Mouse (Mus musculus) MEL (cell line): ENCODE results near the gene Flnb. TPM values are rescaled to one million over a fixed set of nuclear protein-coding genes. Genes with fewer than 3 reads are reported as not detected.

Experiments used
- DNase-seq: peaks from one replicate; pipeline ENCODE4 v3.0.0; 2011; ENCODE audit warnings: low read depth, low spot score
- H3K27ac ChIP-seq: 2 replicates; pipeline ENCODE4 v1.5.1; 2012; ENCODE audit warnings: low read depth, mild to moderate bottlenecking, control low read depth, low read length, moderate library complexity; ENCODE audit not compliant: control insufficient read depth
- H3K27me3 ChIP-seq, 2 experiments: fragments of 150-350 bp in 1 of 2; sonication (generic) in 1 of 2; 2 replicates each; pipeline ENCODE4 v1.6.1; 2012; ENCODE audit warnings: low read length in 2 of 2, mild to moderate bottlenecking in 2 of 2, improper control_type of control experiment in 1 of 2, moderate library complexity in 1 of 2; ENCODE audit not compliant: insufficient read depth in 2 of 2, control insufficient read depth in 1 of 2
- H3K36me3 ChIP-seq, 2 experiments: 2 replicates each; pipeline ENCODE4 v1.6.1; 2012 to 2014; ENCODE audit warnings: low read length in 2 of 2, improper control_type of control experiment in 1 of 2, inconsistent platforms in 1 of 2, mild to moderate bottlenecking in 1 of 2; ENCODE audit not compliant: insufficient read depth in 2 of 2, control insufficient read depth in 1 of 2
- H3K4me1 ChIP-seq, 2 experiments: fragments of 150-350 bp in 1 of 2; sonication (generic) in 1 of 2; 2 replicates each; pipeline ENCODE4 v1.6.1; 2012; ENCODE audit warnings: low read length in 2 of 2, improper control_type of control experiment in 1 of 2, mild to moderate bottlenecking in 1 of 2; ENCODE audit not compliant: insufficient read depth in 2 of 2, control insufficient read depth in 1 of 2
- H3K4me3 ChIP-seq, 2 experiments: fragments of 150-350 bp in 1 of 2; sonication (generic) in 1 of 2; 2 replicates each; pipeline ENCODE4 v1.5.1; 2012; ENCODE audit warnings: low read depth in 2 of 2, low read length in 2 of 2, mild to moderate bottlenecking in 2 of 2, moderate library complexity in 2 of 2, control low read depth in 1 of 2, improper control_type of control experiment in 1 of 2; ENCODE audit not compliant: control insufficient read depth in 1 of 2, insufficient read depth in 1 of 2
- H3K79me2 ChIP-seq: 2 replicates; pipeline ENCODE4 v1.6.1; 2012; ENCODE audit warnings: mild to moderate bottlenecking, low read length, moderate library complexity; ENCODE audit not compliant: control insufficient read depth, poor library complexity, insufficient read depth
- H3K9ac ChIP-seq: 2 replicates; pipeline ENCODE4 v1.6.1; 2012; ENCODE audit warnings: low read depth, mild to moderate bottlenecking, control low read depth, low read length, moderate library complexity; ENCODE audit not compliant: control insufficient read depth, poor library complexity, severe bottlenecking
- H3K9me3 ChIP-seq: fragments of 150-350 bp; sonication (generic); replicated peaks from 2 replicates; pipeline ENCODE4 v1.6.1; 2012; ENCODE audit warnings: mild to moderate bottlenecking, low read length, improper control_type of control experiment, moderate library complexity; ENCODE audit not compliant: insufficient read depth
- BHLHE40 ChIP-seq: IDR thresholded peaks from 2 replicates; pipeline ENCODE4 v1.6.1; 2012; ENCODE audit warnings: low read depth, mild to moderate bottlenecking, inconsistent platforms, low read length, improper control_type of control experiment, borderline replicate concordance
- CHD2 ChIP-seq: IDR thresholded peaks from 2 replicates; pipeline ENCODE4 v1.6.1; 2011; ENCODE audit warnings: low read length, improper control_type of control experiment
- CTCF ChIP-seq, 3 experiments: IDR thresholded peaks in 2 of 3; conservative IDR thresholded peaks in 1 of 3; 2 replicates each; pipeline ENCODE4 v1.5.1; 2011 to 2012; ENCODE audit warnings: low read length in 3 of 3, low read depth in 2 of 3, mild to moderate bottlenecking in 2 of 3, improper control_type of control experiment in 1 of 3, inconsistent platforms in 1 of 3, mixed read lengths in 1 of 3, moderate library complexity in 1 of 3; ENCODE audit not compliant: control insufficient read depth in 1 of 3, insufficient read depth in 1 of 3, poor library complexity in 1 of 3, severe bottlenecking in 1 of 3
- ELF1 ChIP-seq: IDR thresholded peaks from 2 replicates; pipeline ENCODE4 v1.6.1; 2014; ENCODE audit warnings: low read depth, mild to moderate bottlenecking, inconsistent platforms, low read length, improper control_type of control experiment, moderate library complexity
- EP300 ChIP-seq, 2 experiments: IDR thresholded peaks; 2 replicates each; pipeline ENCODE4 v1.6.1; 2011; ENCODE audit warnings: improper control_type of control experiment in 2 of 2, low read length in 2 of 2, low read depth in 1 of 2, mild to moderate bottlenecking in 1 of 2
- GABPA ChIP-seq: IDR thresholded peaks from 2 replicates; pipeline ENCODE4 v1.6.1; 2012; ENCODE audit warnings: low read depth, mild to moderate bottlenecking, inconsistent platforms, low read length, improper control_type of control experiment, moderate library complexity
- HCFC1 ChIP-seq: IDR thresholded peaks from 2 replicates; pipeline ENCODE4 v1.6.1; 2012; ENCODE audit warnings: low read depth, mild to moderate bottlenecking, inconsistent platforms, low read length, improper control_type of control experiment, moderate library complexity
- MAX ChIP-seq: IDR thresholded peaks from 2 replicates; pipeline ENCODE4 v1.6.1; 2011; ENCODE audit warnings: low read length, improper control_type of control experiment
- MAZ ChIP-seq: IDR thresholded peaks from 2 replicates; pipeline ENCODE4 v1.6.1; 2012; ENCODE audit warnings: low read depth, mild to moderate bottlenecking, inconsistent platforms, low read length, improper control_type of control experiment
- MEF2A ChIP-seq: IDR thresholded peaks from 2 replicates; pipeline ENCODE4 v1.6.1; 2014; ENCODE audit warnings: low read depth, mild to moderate bottlenecking, inconsistent platforms, low read length, improper control_type of control experiment; ENCODE audit not compliant: poor library complexity, insufficient replicate concordance, severe bottlenecking; ENCODE audit errors: extremely low read depth
- MYC ChIP-seq: IDR thresholded peaks from 2 replicates; pipeline ENCODE4 v1.6.1; 2011; ENCODE audit warnings: low read depth, mild to moderate bottlenecking, low read length, improper control_type of control experiment, moderate library complexity
- NELFE ChIP-seq: IDR thresholded peaks from 2 replicates; pipeline ENCODE4 v1.6.1; 2011; ENCODE audit warnings: low read depth, low read length, improper control_type of control experiment
- POLR2A ChIP-seq, 2 experiments: IDR thresholded peaks; 2 replicates each; pipeline ENCODE4 v1.6.1; 2011 to 2012; ENCODE audit warnings: low read length in 2 of 2, mild to moderate bottlenecking in 2 of 2, control low read depth in 1 of 2, improper control_type of control experiment in 1 of 2, low read depth in 1 of 2, moderate library complexity in 1 of 2; ENCODE audit not compliant: control insufficient read depth in 1 of 2, insufficient read depth in 1 of 2, poor library complexity in 1 of 2
- POLR2AphosphoS2 ChIP-seq: IDR thresholded peaks from 2 replicates; pipeline ENCODE4 v1.6.1; 2011; ENCODE audit warnings: low read length, improper control_type of control experiment
- POLR2AphosphoS5 ChIP-seq: IDR thresholded peaks from 2 replicates; pipeline ENCODE4 v1.6.1; 2012; ENCODE audit warnings: low read depth, borderline replicate concordance, mild to moderate bottlenecking, inconsistent platforms, low read length, moderate library complexity, mixed read lengths
- RCOR1 ChIP-seq: IDR thresholded peaks from 2 replicates; pipeline ENCODE4 v1.6.1; 2012; ENCODE audit warnings: low read depth, mild to moderate bottlenecking, inconsistent platforms, low read length, improper control_type of control experiment
- SIN3A ChIP-seq: IDR thresholded peaks from 2 replicates; pipeline ENCODE4 v1.6.1; 2012; ENCODE audit warnings: low read length, improper control_type of control experiment, inconsistent platforms
- TBP ChIP-seq: IDR thresholded peaks from 2 replicates; pipeline ENCODE4 v1.8.0; 2011; ENCODE audit warnings: low read depth, low read length, improper control_type of control experiment
- TCF12 ChIP-seq: IDR thresholded peaks from 2 replicates; pipeline ENCODE4 v1.6.1; 2014; ENCODE audit warnings: low read depth, mild to moderate bottlenecking, inconsistent platforms, low read length, improper control_type of control experiment, moderate library complexity
- UBTF ChIP-seq: IDR thresholded peaks from 2 replicates; pipeline ENCODE4 v1.6.1; 2012; ENCODE audit warnings: low read depth, mild to moderate bottlenecking, inconsistent platforms, low read length, improper control_type of control experiment, moderate library complexity, borderline replicate concordance; ENCODE audit not compliant: insufficient read depth
- USF1 ChIP-seq: IDR thresholded peaks from 2 replicates; pipeline ENCODE4 v1.6.1; 2014; ENCODE audit warnings: low read depth, mild to moderate bottlenecking, inconsistent platforms, low read length, improper control_type of control experiment, moderate library complexity
- USF2 ChIP-seq, 2 experiments: IDR thresholded peaks; 2 replicates each; pipeline ENCODE4 v1.6.1; 2011 to 2012; ENCODE audit warnings: improper control_type of control experiment in 2 of 2, low read length in 2 of 2, borderline replicate concordance in 1 of 2, inconsistent platforms in 1 of 2, low read depth in 1 of 2, mild to moderate bottlenecking in 1 of 2; ENCODE audit not compliant: insufficient read depth in 1 of 2
- ZC3H11A ChIP-seq: IDR thresholded peaks from 2 replicates; pipeline ENCODE4 v1.6.1; 2012; ENCODE audit warnings: low read depth, mild to moderate bottlenecking, inconsistent platforms, low read length, improper control_type of control experiment
- ZKSCAN1 ChIP-seq: IDR thresholded peaks from 2 replicates; pipeline ENCODE4 v1.6.1; 2012; ENCODE audit warnings: low read depth, mild to moderate bottlenecking, inconsistent platforms, low read length, improper control_type of control experiment, moderate library complexity
- polyA plus RNA-seq, 2 experiments: library from polyadenylated mRNA; stranded (reverse) in 1 of 2; unstranded in 1 of 2; fragments of >175 nt in 1 of 2; fragments of >200 nt in 1 of 2; gene quantifications; 2 replicates each; pipeline versions ENCODE4 v1.2.1 to v1.2.4; 2012; ENCODE audit warnings: low replicate concordance in 2 of 2, low read depth in 1 of 2; ENCODE audit not compliant: insufficient read length in 2 of 2, insufficient read depth in 1 of 2, missing spikeins in 1 of 2
- total RNA-seq: library from RNA; depleted of rRNA; stranded (reverse); fragments of 300-350 nt; gene quantifications from 2 replicates; pipeline ENCODE4 v1.2.3, GENCODE M21; 2012

Flnb gene
- total and polyA plus RNA-seq, 3 experiments: 1.0 to 3.1 TPM; not detected in 1

GRCm38 (mm10) chr14:7944349-7945039, 126.7 kb downstream of the Flnb start (continued):
- TF ChIP-seq TBP (no peak), GABPA (no peak), TCF12 (no peak), MYC (no peak), POLR2A (IDR thresholded peaks at IDR 0.05; ENCODE audit: control insufficient read depth in 1 of 2, insufficient read depth in 1 of 2, low read depth in 1 of 2, low read length in 2 of 2, poor library complexity in 1 of 2) (no peak), NELFE (no peak), POLR2AphosphoS5 (no peak), USF2 (IDR thresholded peaks at IDR 0.05; ENCODE audit: borderline replicate concordance in 1 of 2, insufficient read depth in 1 of 2, low read depth in 1 of 2, low read length in 2 of 2) (no peak)
- TF ChIP-seq, all 39 proteins: peak for 5

DNA sequence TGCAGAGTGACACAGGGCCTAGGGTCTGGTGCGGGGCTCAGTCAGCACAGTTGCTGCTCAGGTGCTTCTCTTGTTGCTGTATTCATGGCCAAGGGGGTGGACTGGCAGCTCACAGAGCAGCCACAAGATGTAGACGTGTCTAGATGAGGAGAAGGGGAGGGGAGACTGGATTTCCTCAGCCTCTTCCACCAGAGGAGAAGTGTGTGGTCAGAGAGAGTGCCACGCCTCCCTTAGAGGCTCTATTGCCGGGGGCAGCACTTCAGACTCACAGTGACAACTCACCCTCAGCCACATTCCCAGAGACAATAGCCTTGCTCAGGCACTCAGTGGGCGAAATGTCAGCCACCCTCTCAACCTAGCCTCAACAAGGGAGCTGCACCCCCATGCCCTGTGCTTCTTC, 127.5 kb downstream of the Flnb start:
- no peaks in the 10 kb centered on the region for H3K9me3 ChIP-seq
- H3K9ac ChIP-seq: no peak overlapping the region
- H3K36me3 ChIP-seq: no peaks in the 10 kb centered on the region
- no peak overlapping the region for H3K4me3 ChIP-seq
- DNase-seq: no peak
- no peaks in the 10 kb centered on the region for H3K4me1 ChIP-seq
- H3K79me2 ChIP-seq: no peaks in the 10 kb centered on the region
- no peak overlapping the region for H3K27ac ChIP-seq
- no peaks in the 10 kb centered on the region for H3K27me3 ChIP-seq
- TF ChIP-seq ZKSCAN1: no peak
- no peak for TF ChIP-seq MAZ
- no peak for TF ChIP-seq EP300 (IDR thresholded peaks at IDR 0.05; ENCODE audit: low read depth in 1 of 2, low read length in 2 of 2)
- no peak for TF ChIP-seq MAX
- TF ChIP-seq USF1: no peak
- TF ChIP-seq RCOR1: no peak
- TF ChIP-seq TBP: no peak
- TF ChIP-seq HCFC1: no peak
- TF ChIP-seq MEF2A: no peak
- TF ChIP-seq POLR2AphosphoS2: no peak
- TF ChIP-seq SIN3A: no peak
- TF ChIP-seq CHD2: no peak
- no peak for TF ChIP-seq UBTF
- no peak for TF ChIP-seq POLR2A (IDR thresholded peaks at IDR 0.05; ENCODE audit: control insufficient read depth in 1 of 2, insufficient read depth in 1 of 2, low read depth in 1 of 2, low read length in 2 of 2, poor library complexity in 1 of 2)
- TF ChIP-seq BHLHE40: no peak
- TF ChIP-seq ELF1: no peak
- TF ChIP-seq ZC3H11A: no peak
- TF ChIP-seq TCF12: no peak
- no peak for TF ChIP-seq CTCF (IDR thresholded peaks at IDR 0.05 in 2 of 3, conservative IDR thresholded peaks at IDR 0.05 in 1 of 3; ENCODE audit: control insufficient read depth in 1 of 3, insufficient read depth in 1 of 3, low read depth in 2 of 3, low read length in 3 of 3, poor library complexity in 1 of 3, severe bottlenecking in 1 of 3)
